Mouse (Mus musculus) MEL (cell line): Measurements from ENCODE around the gene Gnai2. TPM values are rescaled to one million over a fixed set of nuclear protein-coding genes. Genes with fewer than 3 reads are reported as not detected.

Source experiments
- DNase-seq: peaks from one replicate; pipeline ENCODE4 v3.0.0; 2011; ENCODE audit warnings: low read depth, low spot score
- H3K27ac ChIP-seq: 2 replicates; pipeline ENCODE4 v1.5.1; 2012; ENCODE audit warnings: low read depth, mild to moderate bottlenecking, control low read depth, low read length, moderate library complexity; ENCODE audit not compliant: control insufficient read depth
- H3K27me3 ChIP-seq, 2 experiments: fragments of 150-350 bp in 1 of 2; sonication (generic) in 1 of 2; 2 replicates each; pipeline ENCODE4 v1.6.1; 2012; ENCODE audit warnings: low read length in 2 of 2, mild to moderate bottlenecking in 2 of 2, improper control_type of control experiment in 1 of 2, moderate library complexity in 1 of 2; ENCODE audit not compliant: insufficient read depth in 2 of 2, control insufficient read depth in 1 of 2
- H3K36me3 ChIP-seq, 2 experiments: 2 replicates each; pipeline ENCODE4 v1.6.1; 2012 to 2014; ENCODE audit warnings: low read length in 2 of 2, improper control_type of control experiment in 1 of 2, inconsistent platforms in 1 of 2, mild to moderate bottlenecking in 1 of 2; ENCODE audit not compliant: insufficient read depth in 2 of 2, control insufficient read depth in 1 of 2
- H3K4me1 ChIP-seq, 2 experiments: fragments of 150-350 bp in 1 of 2; sonication (generic) in 1 of 2; 2 replicates each; pipeline ENCODE4 v1.6.1; 2012; ENCODE audit warnings: low read length in 2 of 2, improper control_type of control experiment in 1 of 2, mild to moderate bottlenecking in 1 of 2; ENCODE audit not compliant: insufficient read depth in 2 of 2, control insufficient read depth in 1 of 2
- H3K4me3 ChIP-seq, 2 experiments: fragments of 150-350 bp in 1 of 2; sonication (generic) in 1 of 2; 2 replicates each; pipeline ENCODE4 v1.5.1; 2012; ENCODE audit warnings: low read depth in 2 of 2, low read length in 2 of 2, mild to moderate bottlenecking in 2 of 2, moderate library complexity in 2 of 2, control low read depth in 1 of 2, improper control_type of control experiment in 1 of 2; ENCODE audit not compliant: control insufficient read depth in 1 of 2, insufficient read depth in 1 of 2
- H3K79me2 ChIP-seq: 2 replicates; pipeline ENCODE4 v1.6.1; 2012; ENCODE audit warnings: mild to moderate bottlenecking, low read length, moderate library complexity; ENCODE audit not compliant: control insufficient read depth, poor library complexity, insufficient read depth
- H3K9ac ChIP-seq: 2 replicates; pipeline ENCODE4 v1.6.1; 2012; ENCODE audit warnings: low read depth, mild to moderate bottlenecking, control low read depth, low read length, moderate library complexity; ENCODE audit not compliant: control insufficient read depth, poor library complexity, severe bottlenecking
- H3K9me3 ChIP-seq: fragments of 150-350 bp; sonication (generic); replicated peaks from 2 replicates; pipeline ENCODE4 v1.6.1; 2012; ENCODE audit warnings: mild to moderate bottlenecking, low read length, improper control_type of control experiment, moderate library complexity; ENCODE audit not compliant: insufficient read depth
- BHLHE40 ChIP-seq: IDR thresholded peaks from 2 replicates; pipeline ENCODE4 v1.6.1; 2012; ENCODE audit warnings: low read depth, mild to moderate bottlenecking, inconsistent platforms, low read length, improper control_type of control experiment, borderline replicate concordance
- ELF1 ChIP-seq: IDR thresholded peaks from 2 replicates; pipeline ENCODE4 v1.6.1; 2014; ENCODE audit warnings: low read depth, mild to moderate bottlenecking, inconsistent platforms, low read length, improper control_type of control experiment, moderate library complexity
- EP300 ChIP-seq, 2 experiments: IDR thresholded peaks; 2 replicates each; pipeline ENCODE4 v1.6.1; 2011; ENCODE audit warnings: improper control_type of control experiment in 2 of 2, low read length in 2 of 2, low read depth in 1 of 2, mild to moderate bottlenecking in 1 of 2
- HCFC1 ChIP-seq: IDR thresholded peaks from 2 replicates; pipeline ENCODE4 v1.6.1; 2012; ENCODE audit warnings: low read depth, mild to moderate bottlenecking, inconsistent platforms, low read length, improper control_type of control experiment, moderate library complexity
- KAT2A ChIP-seq: conservative IDR thresholded peaks from 2 replicates; pipeline ENCODE4 v1.6.1; 2012; ENCODE audit warnings: low read depth, low read length, improper control_type of control experiment, inconsistent platforms
- MAX ChIP-seq: IDR thresholded peaks from 2 replicates; pipeline ENCODE4 v1.6.1; 2011; ENCODE audit warnings: low read length, improper control_type of control experiment
- MAZ ChIP-seq: IDR thresholded peaks from 2 replicates; pipeline ENCODE4 v1.6.1; 2012; ENCODE audit warnings: low read depth, mild to moderate bottlenecking, inconsistent platforms, low read length, improper control_type of control experiment
- MYC ChIP-seq: IDR thresholded peaks from 2 replicates; pipeline ENCODE4 v1.6.1; 2011; ENCODE audit warnings: low read depth, mild to moderate bottlenecking, low read length, improper control_type of control experiment, moderate library complexity
- NRF1 ChIP-seq: IDR thresholded peaks from 2 replicates; pipeline ENCODE4 v1.6.1; 2014; ENCODE audit warnings: low read depth, mild to moderate bottlenecking, inconsistent platforms, low read length, improper control_type of control experiment, moderate library complexity; ENCODE audit not compliant: poor library complexity, insufficient read depth, severe bottlenecking
- SIN3A ChIP-seq: IDR thresholded peaks from 2 replicates; pipeline ENCODE4 v1.6.1; 2012; ENCODE audit warnings: low read length, improper control_type of control experiment, inconsistent platforms
- SMC3 ChIP-seq: IDR thresholded peaks from 2 replicates; pipeline ENCODE4 v1.6.1; 2011; ENCODE audit warnings: low read depth, low read length, improper control_type of control experiment
- TAL1 ChIP-seq: IDR thresholded peaks from 2 replicates; pipeline ENCODE4 v1.6.1; 2012; ENCODE audit warnings: mild to moderate bottlenecking, inconsistent platforms, low read length, moderate library complexity, mixed read lengths
- TBP ChIP-seq: IDR thresholded peaks from 2 replicates; pipeline ENCODE4 v1.8.0; 2011; ENCODE audit warnings: low read depth, low read length, improper control_type of control experiment
- TCF12 ChIP-seq: IDR thresholded peaks from 2 replicates; pipeline ENCODE4 v1.6.1; 2014; ENCODE audit warnings: low read depth, mild to moderate bottlenecking, inconsistent platforms, low read length, improper control_type of control experiment, moderate library complexity
- USF2 ChIP-seq, 2 experiments: IDR thresholded peaks; 2 replicates each; pipeline ENCODE4 v1.6.1; 2011 to 2012; ENCODE audit warnings: improper control_type of control experiment in 2 of 2, low read length in 2 of 2, borderline replicate concordance in 1 of 2, inconsistent platforms in 1 of 2, low read depth in 1 of 2, mild to moderate bottlenecking in 1 of 2; ENCODE audit not compliant: insufficient read depth in 1 of 2
- ZNF384 ChIP-seq: IDR thresholded peaks from 2 replicates; pipeline ENCODE4 v1.6.1; 2012; ENCODE audit warnings: low read depth, mild to moderate bottlenecking, inconsistent platforms, low read length, improper control_type of control experiment
- polyA plus RNA-seq, 2 experiments: library from polyadenylated mRNA; stranded (reverse) in 1 of 2; unstranded in 1 of 2; fragments of >175 nt in 1 of 2; fragments of >200 nt in 1 of 2; gene quantifications; 2 replicates each; pipeline versions ENCODE4 v1.2.1 to v1.2.4; 2012; ENCODE audit warnings: low replicate concordance in 2 of 2, low read depth in 1 of 2; ENCODE audit not compliant: insufficient read length in 2 of 2, insufficient read depth in 1 of 2, missing spikeins in 1 of 2
- total RNA-seq: library from RNA; depleted of rRNA; stranded (reverse); fragments of 300-350 nt; gene quantifications from 2 replicates; pipeline ENCODE4 v1.2.3, GENCODE M21; 2012

Gene Gnai2
- total and polyA plus RNA-seq, 3 experiments, result 129 to 335 (median 137) TPM

DNA sequence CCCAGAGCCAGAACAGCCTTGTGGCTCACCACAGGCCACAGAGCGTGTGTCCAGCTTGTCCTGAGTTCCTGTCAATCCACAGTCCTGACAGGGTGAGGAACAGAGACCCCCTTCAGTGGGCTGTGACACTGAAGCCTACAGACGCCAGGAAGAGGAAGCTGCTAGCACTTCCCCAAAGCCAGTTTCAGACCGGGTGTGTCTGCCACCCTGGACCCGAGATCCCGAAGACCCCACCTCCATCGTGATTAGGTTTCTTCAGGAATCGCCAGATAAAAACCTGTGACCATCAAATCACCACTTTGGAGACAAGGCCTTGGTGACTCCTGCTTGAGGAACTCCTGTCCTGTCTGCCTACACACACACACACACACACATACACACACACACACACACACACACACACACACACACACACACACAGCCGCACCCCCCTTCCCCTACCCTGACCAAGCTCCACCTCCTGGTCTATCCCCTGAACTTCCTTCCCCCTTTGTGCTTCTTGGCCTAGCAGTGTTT lies 5.1 kb upstream of the Gnai2 start:
- Histone ChIP-seq H3K27me3 (no peaks in the 10 kb centered on the region), H3K9me3 (no peaks in the 10 kb centered on the region), H3K4me3 (peak overlapping the region in 1 of 2 experiments; percentile 12; a peak in 1 of 4 replicates), H3K27ac (no peak overlapping the region), H3K79me2 (no peaks in the 10 kb centered on the region; the same call in 1 of the 2 replicates), H3K9ac (peak overlapping the region; percentile 6), H3K4me1 (peaks cover 0 to 27% of the 10 kb centered on the region in 2 experiments; a peak in 3 of 4 replicates), H3K36me3 (peaks cover 0 to 10% of the 10 kb centered on the region in 2 experiments; a peak in 2 of 4 replicates)
- 0 out of 4 replicates have a peak, but pooled peaks of 1 of the 2 experiments have one; percentile 34 for TF ChIP-seq EP300 (IDR thresholded peaks at IDR 0.05; ENCODE audit: low read depth in 1 of 2, low read length in 2 of 2)
- no peak for TF ChIP-seq TCF12
- TF ChIP-seq NRF1, result no peak
- no peak for TF ChIP-seq MYC
- TF ChIP-seq ELF1, result 0 out of 2 replicates have a peak, but pooled peaks have one; percentile 8
- no peak for TF ChIP-seq USF2 (IDR thresholded peaks at IDR 0.05; ENCODE audit: borderline replicate concordance in 1 of 2, insufficient read depth in 1 of 2, low read depth in 1 of 2, low read length in 2 of 2)
- TF ChIP-seq KAT2A, result no peak
- 0 out of 2 replicates have a peak, but pooled peaks have one; percentile 16 for TF ChIP-seq TBP
- TF ChIP-seq BHLHE40, result no peak
- TF ChIP-seq SMC3, result peak; percentile 10; the same call in 1 of the 2 replicates
- 0 out of 2 replicates have a peak, but pooled peaks have one; percentile 21 for TF ChIP-seq SIN3A
- TF ChIP-seq MAZ, result peak; percentile 20; the same call in 1 of the 2 replicates
- peak; percentile 76 for DNase-seq

DNA sequence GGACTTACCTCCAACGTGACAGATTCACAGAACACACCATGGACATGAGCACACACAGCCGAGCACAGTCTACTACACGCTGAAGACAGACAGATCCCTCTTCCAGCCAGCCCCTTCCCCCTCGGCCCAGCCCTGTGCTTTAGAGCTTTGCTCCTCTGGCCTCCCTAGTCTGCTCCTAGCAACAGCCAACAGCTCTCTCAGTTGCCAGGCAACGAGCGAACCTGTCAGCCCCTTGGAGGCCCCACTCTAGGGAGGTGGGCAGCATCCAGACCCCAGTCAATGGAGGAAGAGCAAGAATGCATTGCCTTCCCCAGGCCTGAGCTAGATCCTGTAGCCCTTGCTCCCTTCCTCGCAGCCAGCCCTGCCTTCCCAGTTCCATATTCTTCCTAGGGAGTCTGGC lies 1.9 kb upstream of the Gnai2 start:
- no peak for TF ChIP-seq ZNF384
- TF ChIP-seq MAX, result no peak
- no peak for TF ChIP-seq KAT2A
- TF ChIP-seq HCFC1, result no peak
- no peak for TF ChIP-seq TAL1
- no peak for TF ChIP-seq TBP
- TF ChIP-seq, all 39 proteins: peak for 0
- no peak for DNase-seq
- Histone ChIP-seq H3K27me3 (no peaks in the 10 kb centered on the region), H3K4me3 (no peak overlapping the region), H3K9me3 (no peaks in the 10 kb centered on the region), H3K9ac (no peak overlapping the region), H3K79me2 (peaks cover 29% of the 10 kb centered on the region), H3K27ac (no peak overlapping the region), H3K4me1 (peaks cover 0 to 26% of the 10 kb centered on the region in 2 experiments; a peak in 2 of 4 replicates), H3K36me3 (peaks cover 0 to 11% of the 10 kb centered on the region in 2 experiments; a peak in 2 of 4 replicates)
